Mouse (Mus musculus): ENCODE measurements around the gene Olfr1328. TPM values are rescaled to one million over a fixed set of nuclear protein-coding genes. Genes with fewer than 3 reads are reported as not detected.

The Olfr1328 gene
- polyA plus RNA-seq, 1 experiment from 2014 or later, result not detected

Other genes starting within 250 kb of the Olfr1328 start
- gene Olfr1342, start 245.9 kb downstream of the Olfr1328 start, polyA plus RNA-seq (2016; fragmentation: Nextera tagmentation; extraction: Ambion mirVana), result not detected in 2 replicates
- gene Olfr1341, start 235.1 kb downstream of the Olfr1328 start, polyA plus RNA-seq (2016; fragmentation: Nextera tagmentation; extraction: Ambion mirVana), result not detected in 2 replicates
- gene Olfr1340, start 218.5 kb downstream of the Olfr1328 start, polyA plus RNA-seq (2016; fragmentation: Nextera tagmentation; extraction: Ambion mirVana), result not detected in 2 replicates
- gene Olfr1339, start 206.4 kb downstream of the Olfr1328 start, polyA plus RNA-seq (2016; fragmentation: Nextera tagmentation; extraction: Ambion mirVana), result not detected in 2 replicates
- gene Olfr1338, start 179.9 kb downstream of the Olfr1328 start, polyA plus RNA-seq (2016; fragmentation: Nextera tagmentation; extraction: Ambion mirVana), result not detected in 2 replicates
- gene Olfr1337, start 156.0 kb downstream of the Olfr1328 start, polyA plus RNA-seq (2016; fragmentation: Nextera tagmentation; extraction: Ambion mirVana), result not detected in 2 replicates
- not detected in 2 replicates for gene Olfr1335, start 128.7 kb downstream of the Olfr1328 start, polyA plus RNA-seq (2016; fragmentation: Nextera tagmentation; extraction: Ambion mirVana)
- not detected in 2 replicates for gene Olfr1333, start 102.3 kb downstream of the Olfr1328 start, polyA plus RNA-seq (2016; fragmentation: Nextera tagmentation; extraction: Ambion mirVana)
- not detected in 2 replicates for gene Olfr1331, start 74.0 kb downstream of the Olfr1328 start, polyA plus RNA-seq (2016; fragmentation: Nextera tagmentation; extraction: Ambion mirVana)
- 0.05 and 0.09 TPM in 2 replicates for gene Olfr1330, start 50.0 kb downstream of the Olfr1328 start, polyA plus RNA-seq (2016; fragmentation: Nextera tagmentation; extraction: Ambion mirVana)
- not detected in 2 replicates for gene Olfr1329, start 21.1 kb downstream of the Olfr1328 start, polyA plus RNA-seq (2016; fragmentation: Nextera tagmentation; extraction: Ambion mirVana)
- not detected in 2 replicates for gene Lao1, start 23.0 kb upstream of the Olfr1328 start, polyA plus RNA-seq (2016; fragmentation: Nextera tagmentation; extraction: Ambion mirVana)
- gene Slc2a1, start 170.1 kb upstream of the Olfr1328 start, polyA plus RNA-seq (2016; fragmentation: Nextera tagmentation; extraction: Ambion mirVana), result 330 and 331 TPM in 2 replicates
- 8.3 and 11.5 TPM in 2 replicates for gene Zfp691, start 235.6 kb upstream of the Olfr1328 start, polyA plus RNA-seq (2016; fragmentation: Nextera tagmentation; extraction: Ambion mirVana)

Data from heart, embryonic 12.5 days (tissue).